Mouse (Mus musculus): ENCODE measurements at regions not wholly inside any gene's neighbourhood (a gene's known extent, or its start where the extent isn't known, plus 50 kb on each side); places are given as distances from the start of the nearest gene placed in this dataset.

GRCm38 (mm10) chr5:147794711-147795532 lies 65.3 kb upstream of the Pomp start:
- ATAC-seq (replicated peaks; ENCODE audit: low FRiP score, low read depth): no peak
- no peak for TF ChIP-seq CTCF (IDR thresholded peaks at IDR 0.05; ENCODE audit: low read depth)

DNA sequence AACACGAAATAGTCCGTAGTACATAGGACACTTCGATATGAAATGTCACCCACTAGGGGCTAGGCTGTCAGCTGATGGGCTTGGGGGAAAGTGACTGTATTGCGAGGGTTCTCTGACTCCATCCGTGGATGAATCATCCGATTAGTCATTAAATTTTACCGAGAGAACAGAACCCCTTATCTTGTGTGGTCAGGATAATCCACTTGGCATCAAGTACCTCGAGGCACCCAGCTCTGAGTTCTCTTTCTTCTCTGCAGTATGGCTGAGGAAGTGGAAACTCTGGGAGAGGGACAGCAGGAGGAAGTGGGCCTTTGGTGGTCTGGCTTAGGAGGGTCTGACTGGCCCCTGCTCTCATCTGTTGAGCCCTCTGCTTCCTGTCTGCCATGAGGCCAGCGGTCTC lies 67.2 kb upstream of the Pomp start:
- no peaks in the 10 kb centered on the region for H3K36me3 ChIP-seq (ENCODE audit: insufficient read depth, low read length)
- H3K4me3 ChIP-seq (replicated peaks; ENCODE audit: low read depth, low read length): no peak overlapping the region
- no peaks in the 10 kb centered on the region for H3K27me3 ChIP-seq (ENCODE audit: insufficient read depth, low read length)
- H3K4me1 ChIP-seq (replicated peaks; ENCODE audit: insufficient read depth, low read length): no peaks in the 10 kb centered on the region
- H3K27ac ChIP-seq: no peak overlapping the region
- no peak overlapping the region for H3K9ac ChIP-seq (ENCODE audit: low read depth, low read length)
- TF ChIP-seq CTCF (IDR thresholded peaks at IDR 0.05; ENCODE audit: low read depth): no peak
- H3K4me2 ChIP-seq (ENCODE audit: low read length): no peak overlapping the region
- 70% methylated on average over 9 of the region's 9 CpGs for WGBS
- no peaks in the 10 kb centered on the region for H3K9me3 ChIP-seq (replicated peaks; ENCODE audit: low read length)
- DNase-seq (ENCODE audit: low spot score) (no peak), ATAC-seq (replicated peaks; ENCODE audit: low FRiP score, low read depth) (no peak)

More at GRCm38 (mm10) chr5:147794711-147795532, 65.3 kb upstream of the Pomp start:
- Histone ChIP-seq H3K4me2 (ENCODE audit: low read length) (no peak overlapping the region), H3K4me1 (replicated peaks; ENCODE audit: insufficient read depth, low read length) (no peaks in the 10 kb centered on the region), H3K36me3 (ENCODE audit: insufficient read depth, low read length) (no peaks in the 10 kb centered on the region), H3K27me3 (ENCODE audit: insufficient read depth, low read length) (no peaks in the 10 kb centered on the region), H3K9me3 (replicated peaks; ENCODE audit: low read length) (no peaks in the 10 kb centered on the region), H3K27ac (no peak overlapping the region), H3K4me3 (replicated peaks; ENCODE audit: low read depth, low read length) (no peak overlapping the region), H3K9ac (ENCODE audit: low read depth, low read length) (no peak overlapping the region)
- WGBS: 51% methylated on average over 17 of the region's 17 CpGs
- peak; percentile 34 for DNase-seq (ENCODE audit: low spot score)

- H3K4me2 ChIP-seq (ENCODE audit: low read length): no peak overlapping the region
- no peak for TF ChIP-seq CTCF (IDR thresholded peaks at IDR 0.05; ENCODE audit: low read depth)
- no peaks in the 10 kb centered on the region for H3K36me3 ChIP-seq (ENCODE audit: insufficient read depth, low read length)
- no peaks in the 10 kb centered on the region for H3K4me1 ChIP-seq (replicated peaks; ENCODE audit: insufficient read depth, low read length)
- no peak overlapping the region for H3K27ac ChIP-seq
- no peak overlapping the region for H3K4me3 ChIP-seq (replicated peaks; ENCODE audit: low read depth, low read length)
- ATAC-seq (replicated peaks; ENCODE audit: low FRiP score, low read depth) (no peak), DNase-seq (ENCODE audit: low spot score) (no peak)
- H3K9me3 ChIP-seq (replicated peaks; ENCODE audit: low read length): no peaks in the 10 kb centered on the region
- no peaks in the 10 kb centered on the region for H3K27me3 ChIP-seq (ENCODE audit: insufficient read depth, low read length)
- WGBS: 73% methylated on average over 4 of the region's 4 CpGs
- no peak overlapping the region for H3K9ac ChIP-seq (ENCODE audit: low read depth, low read length)
Measured at GRCm38 (mm10) chr5:147792638-147793037, 66.8 kb upstream of the Flt1 start.

DNA sequence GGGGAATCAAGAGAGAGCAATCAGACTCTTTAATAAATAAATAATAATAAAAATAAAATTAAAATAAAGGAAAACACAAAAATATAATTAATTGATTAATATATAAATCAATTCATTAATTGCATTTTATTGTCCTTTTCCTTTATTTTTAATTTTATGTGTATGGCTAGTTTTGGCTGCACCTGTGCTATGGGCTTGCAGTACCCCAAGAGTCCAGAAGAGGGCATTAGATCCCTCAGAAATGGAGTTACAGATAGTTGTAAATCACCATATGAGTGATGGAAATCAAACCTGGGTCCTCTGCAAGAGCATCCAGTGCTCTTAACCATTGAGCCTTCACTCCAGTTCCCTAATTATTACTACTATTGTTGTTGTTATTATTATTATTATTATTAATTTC lies 65.3 kb upstream of the Flt1 start:
- TF ChIP-seq CTCF (IDR thresholded peaks at IDR 0.05; ENCODE audit: low read depth): peak; percentile 27; the same call in 1 of the 2 replicates
- Histone ChIP-seq H3K27me3 (ENCODE audit: insufficient read depth, low read length) (no peaks in the 10 kb centered on the region), H3K4me1 (replicated peaks; ENCODE audit: insufficient read depth, low read length) (no peaks in the 10 kb centered on the region), H3K9me3 (replicated peaks; ENCODE audit: low read length) (no peaks in the 10 kb centered on the region), H3K36me3 (ENCODE audit: insufficient read depth, low read length) (no peaks in the 10 kb centered on the region), H3K4me2 (ENCODE audit: low read length) (no peak overlapping the region), H3K4me3 (replicated peaks; ENCODE audit: low read depth, low read length) (no peak overlapping the region), H3K9ac (ENCODE audit: low read depth, low read length) (no peak overlapping the region), H3K27ac (no peak overlapping the region)
- ATAC-seq (replicated peaks; ENCODE audit: low FRiP score, low read depth) (no peak), DNase-seq (ENCODE audit: low spot score) (no peak)

GRCm38 (mm10) chr5:147788496-147788895 lies 62.7 kb upstream of the Flt1 start:
- no peak overlapping the region for H3K4me2 ChIP-seq (ENCODE audit: low read length)
- DNase-seq (ENCODE audit: low spot score): no peak
- H3K9ac ChIP-seq (ENCODE audit: low read depth, low read length): no peak overlapping the region
- WGBS: 69% methylated on average over 6 of the region's 6 CpGs
- no peaks in the 10 kb centered on the region for H3K36me3 ChIP-seq (ENCODE audit: insufficient read depth, low read length)
- H3K4me3 ChIP-seq (replicated peaks; ENCODE audit: low read depth, low read length): no peak overlapping the region
- no peaks in the 10 kb centered on the region for H3K4me1 ChIP-seq (replicated peaks; ENCODE audit: insufficient read depth, low read length)
- H3K27me3 ChIP-seq (ENCODE audit: insufficient read depth, low read length): no peaks in the 10 kb centered on the region
- TF ChIP-seq CTCF (IDR thresholded peaks at IDR 0.05; ENCODE audit: low read depth): no peak
- H3K9me3 ChIP-seq (replicated peaks; ENCODE audit: low read length): no peaks in the 10 kb centered on the region
- ATAC-seq (replicated peaks; ENCODE audit: low FRiP score, low read depth): no peak
- no peak overlapping the region for H3K27ac ChIP-seq

DNA sequence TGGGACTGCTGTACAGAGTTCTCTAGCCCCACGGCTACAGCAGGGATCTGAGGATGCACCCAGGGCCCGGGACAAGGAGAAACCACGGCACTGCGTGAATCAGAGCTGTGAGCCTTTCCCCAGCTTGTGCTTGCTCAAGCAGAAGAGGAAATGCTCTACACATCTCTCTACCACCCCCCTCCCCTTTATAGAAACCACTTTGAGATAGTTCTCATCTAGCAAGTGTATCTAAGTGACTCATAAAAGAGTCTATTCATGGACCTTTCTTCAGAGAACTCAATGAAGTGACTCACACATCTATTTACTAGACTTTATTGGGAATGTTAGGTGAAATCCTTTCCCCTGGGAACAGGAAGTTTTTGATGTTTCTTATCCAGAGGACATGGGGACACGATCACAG lies 61.0 kb upstream of the Flt1 start:
- DNase-seq (ENCODE audit: low spot score) (no peak), ATAC-seq (replicated peaks; ENCODE audit: low FRiP score, low read depth) (no peak)
- Histone ChIP-seq H3K4me3 (replicated peaks; ENCODE audit: low read depth, low read length) (no peak overlapping the region), H3K9ac (ENCODE audit: low read depth, low read length) (no peak overlapping the region), H3K9me3 (replicated peaks; ENCODE audit: low read length) (no peaks in the 10 kb centered on the region), H3K4me1 (replicated peaks; ENCODE audit: insufficient read depth, low read length) (no peaks in the 10 kb centered on the region), H3K36me3 (ENCODE audit: insufficient read depth, low read length) (no peaks in the 10 kb centered on the region), H3K27ac (no peak overlapping the region), H3K4me2 (ENCODE audit: low read length) (no peak overlapping the region), H3K27me3 (ENCODE audit: insufficient read depth, low read length) (no peaks in the 10 kb centered on the region)
- no peak for TF ChIP-seq CTCF (IDR thresholded peaks at IDR 0.05; ENCODE audit: low read depth)
- 76% methylated on average over 5 of the region's 5 CpGs for WGBS

GRCm38 (mm10) chr5:147784159-147784558 lies 58.3 kb upstream of the Flt1 start:
- H3K4me2 ChIP-seq (ENCODE audit: low read length): no peak overlapping the region
- H3K27ac ChIP-seq: no peak overlapping the region
- 94% methylated on average over 9 of the region's 9 CpGs for WGBS

More at GRCm38 (mm10) chr5:147784159-147784558, 58.3 kb upstream of the Flt1 start:
- ATAC-seq (replicated peaks; ENCODE audit: low FRiP score, low read depth) (no peak), DNase-seq (ENCODE audit: low spot score) (no peak)
- peak; percentile 19; the same call in 1 of the 2 replicates for TF ChIP-seq CTCF (IDR thresholded peaks at IDR 0.05; ENCODE audit: low read depth)
- H3K36me3 ChIP-seq (ENCODE audit: insufficient read depth, low read length): no peaks in the 10 kb centered on the region
- no peaks in the 10 kb centered on the region for H3K9me3 ChIP-seq (replicated peaks; ENCODE audit: low read length)
- no peaks in the 10 kb centered on the region for H3K4me1 ChIP-seq (replicated peaks; ENCODE audit: insufficient read depth, low read length)
- no peak overlapping the region for H3K9ac ChIP-seq (ENCODE audit: low read depth, low read length)
- no peaks in the 10 kb centered on the region for H3K27me3 ChIP-seq (ENCODE audit: insufficient read depth, low read length)
- no peak overlapping the region for H3K4me3 ChIP-seq (replicated peaks; ENCODE audit: low read depth, low read length)

Measured in kidney, postnatal 0 days (tissue).